Mouse (Mus musculus): ENCODE measurements around the gene Aco2.

GRCm38 (mm10) chr15:81856938-81857723 lies 15.0 kb upstream of the Aco2 start:
- TF ChIP-seq CTCF (IDR thresholded peaks at IDR 0.05; ENCODE audit: low read depth) (no peak), EP300 (IDR thresholded peaks at IDR 0.05; ENCODE audit: low read depth) (no peak)

Measured in liver, postnatal 0 days (tissue).